Mouse (Mus musculus): ENCODE data around the gene Srrm1.

- no peak for TF ChIP-seq CTCF (IDR thresholded peaks at IDR 0.05; ENCODE audit: extremely low read depth, insufficient read length, insufficient replicate concordance, low read depth, low read length)
- no peak for TF ChIP-seq POLR2A (IDR thresholded peaks at IDR 0.05; ENCODE audit: low read depth, low read length)
Measured at GRCm38 (mm10) chr4:135353794-135354450, 801 bp upstream of the Srrm1 start.
